Mouse (Mus musculus) kidney, postnatal 4 days (tissue): ENCODE measurements at regions not wholly inside any gene's neighbourhood (a gene's known extent, or its start where the extent isn't known, plus 50 kb on each side); places are given as distances from the start of the nearest gene placed in this dataset.

Source experiments
- DNase-seq, 2 experiments: peaks; one replicate each; pipeline ENCODE4 v3.0.0; 2021; ENCODE audit warnings: mixed read lengths in 2 of 2

- no peak for DNase-seq
Observed at GRCm38 (mm10) chr11:90797577-90797976, 109.4 kb upstream of the Tom1l1 start.

DNA sequence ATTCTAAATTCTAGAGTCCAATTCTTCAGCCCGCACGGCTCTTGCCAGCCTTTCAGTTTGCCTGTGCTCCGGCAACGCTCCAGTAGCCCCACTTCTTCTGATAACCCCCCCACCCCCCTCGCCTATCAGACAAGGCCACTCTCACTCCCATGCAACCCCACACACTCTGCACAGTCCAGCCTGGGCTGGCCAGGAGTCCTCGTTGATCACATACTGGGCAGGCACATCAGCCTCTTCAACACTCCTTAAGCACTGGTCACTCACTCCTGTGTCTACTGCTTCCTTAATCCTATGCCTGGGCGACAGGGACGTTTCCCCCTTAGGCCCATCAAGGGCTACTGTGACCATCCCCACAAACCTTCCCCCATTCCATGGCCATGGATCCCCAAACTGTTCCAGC is 95.4 kb upstream of the Tom1l1 start:
- DNase-seq: no peak

GRCm38 (mm10) chr11:90782975-90783374 is 94.8 kb upstream of the Tom1l1 start:
- peak; percentile 63 to 68 for DNase-seq

DNA sequence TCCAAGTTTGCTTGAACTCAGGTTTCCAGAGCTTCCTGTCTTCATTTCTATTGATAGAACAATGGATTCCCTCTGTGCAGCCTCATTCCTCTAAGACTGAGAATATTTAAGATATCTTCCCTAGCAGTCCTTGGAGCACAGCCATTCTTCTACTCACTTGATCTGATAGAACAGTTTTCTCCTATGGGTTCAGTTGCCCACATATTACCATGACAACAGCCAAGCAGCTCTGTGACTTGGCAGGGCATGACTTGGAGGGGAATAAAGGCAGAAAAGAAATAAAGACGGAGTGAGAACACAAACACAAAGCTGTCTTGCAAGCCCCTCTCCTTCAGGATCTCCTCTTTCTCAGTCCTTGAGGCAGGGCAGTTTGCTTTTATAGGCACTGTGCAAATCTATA is 87.6 kb upstream of the Tom1l1 start:
- no peak for DNase-seq

GRCm38 (mm10) chr11:90755981-90756380 is 67.8 kb upstream of the Tom1l1 start:
- DNase-seq: no peak

DNA sequence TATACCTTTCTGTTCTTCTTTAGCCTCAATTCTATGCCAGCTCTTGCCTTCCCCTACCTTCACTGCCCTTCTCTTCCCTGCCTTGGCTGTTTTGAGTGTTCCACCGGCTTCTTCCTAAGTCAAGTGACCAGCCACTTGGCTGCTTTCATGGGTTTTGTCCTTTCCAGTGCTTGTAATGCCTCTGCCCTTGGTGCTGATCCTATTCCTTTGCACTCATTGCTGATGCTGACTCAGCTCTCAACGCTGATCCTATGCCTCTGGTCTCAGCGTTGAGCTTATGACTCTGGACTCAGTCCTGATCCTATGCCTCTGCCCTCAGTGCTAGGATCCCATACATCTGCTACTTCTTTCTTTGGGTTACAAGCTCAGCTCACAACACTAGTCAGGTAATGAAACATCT is 60.3 kb upstream of the Tom1l1 start:
- peak in 1 of 2 experiments; percentile 4 for DNase-seq

- no peak for DNase-seq
Observed at GRCm38 (mm10) chr11:90741952-90742617, 53.9 kb upstream of the Tom1l1 start.

DNA sequence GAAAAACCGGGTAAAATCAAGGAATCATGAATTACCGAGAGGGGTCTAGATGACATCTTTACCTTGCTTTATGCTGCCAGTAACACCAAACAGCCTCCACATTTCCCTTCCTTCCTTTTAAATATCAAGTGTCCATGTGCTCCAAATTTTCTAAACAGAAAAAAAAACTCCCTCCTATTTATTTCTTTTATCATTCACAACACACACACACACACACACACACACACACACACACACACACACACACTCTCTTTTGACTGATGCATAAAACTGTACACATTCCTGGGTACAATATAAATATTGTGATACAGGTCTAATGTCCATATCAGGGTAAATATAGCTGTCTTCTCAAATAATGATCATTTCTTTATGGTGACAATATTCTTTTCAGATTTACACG is 51.3 kb upstream of the Tom1l1 start:
- DNase-seq: peak; percentile 35 to 38

DNA sequence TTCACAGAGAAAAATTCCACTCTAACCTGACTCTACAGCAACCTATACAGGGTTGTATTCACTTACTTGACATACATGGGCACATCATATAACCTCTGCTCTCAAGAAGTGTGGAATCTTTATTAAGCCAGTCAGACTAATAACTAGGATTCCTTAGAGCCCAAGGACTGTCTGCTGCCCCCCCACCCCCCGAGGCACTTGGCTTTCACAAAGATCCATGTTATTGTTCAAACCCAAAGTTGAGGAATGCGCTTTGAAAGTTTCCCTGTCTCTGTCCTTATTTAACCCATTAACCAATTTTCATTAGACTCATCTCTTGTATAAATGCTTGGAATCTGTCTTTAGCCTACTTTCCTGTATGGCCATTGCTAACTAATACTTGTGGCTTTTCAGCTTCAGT is 50.6 kb upstream of the Tom1l1 start:
- DNase-seq: no peak
